Mouse (Mus musculus): ENCODE data around the gene Rab9. TPM values are rescaled to one million over a fixed set of nuclear protein-coding genes. Genes with fewer than 3 reads are reported as not detected.
"Not testable (repeated sequence)": the region's sequence is repeated elsewhere in the genome, so short reads cannot be mapped to it uniquely, and the experiment has no call there.

The Rab9 gene
- 6.7 and 7.9 TPM in 2 replicates for polyA plus RNA-seq (2012; rRNA removed)

DNA sequence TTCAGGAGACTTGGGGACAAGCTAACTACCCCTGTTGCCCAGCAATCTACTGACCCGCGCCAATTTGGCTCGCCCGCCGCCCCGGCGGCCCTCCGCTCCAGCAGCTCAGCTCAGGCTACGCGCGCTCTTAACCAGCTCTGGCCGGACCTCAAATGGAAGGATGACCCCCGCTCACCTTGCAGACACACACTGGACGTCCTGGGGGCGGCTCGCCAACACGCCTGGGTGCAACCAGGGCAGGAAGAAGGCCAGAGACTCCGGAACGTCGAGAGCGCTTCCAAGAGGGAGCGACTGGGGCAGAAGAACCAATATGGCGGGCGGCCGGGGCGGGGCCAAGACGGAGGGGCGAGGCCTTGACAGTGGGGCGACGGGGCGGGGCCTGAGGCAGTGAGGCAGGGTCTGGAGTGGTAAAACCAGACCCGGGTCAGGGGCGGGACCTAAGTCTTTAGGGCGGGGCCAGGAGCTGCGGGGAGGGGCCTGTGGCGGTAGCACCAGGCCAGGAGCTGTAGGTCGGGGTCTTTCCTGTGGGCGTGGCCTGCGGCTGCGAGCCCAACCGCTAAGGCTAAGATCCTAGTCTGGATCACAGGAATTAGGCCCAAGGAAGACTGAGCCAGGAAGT, at the start of gene Rab9:
Gene Rab9 (minus strand): TSS at position 503 of the 619 bp plus-strand sequence.
- 14% methylated on average over 41 of the region's 41 CpGs for WGBS

DNA sequence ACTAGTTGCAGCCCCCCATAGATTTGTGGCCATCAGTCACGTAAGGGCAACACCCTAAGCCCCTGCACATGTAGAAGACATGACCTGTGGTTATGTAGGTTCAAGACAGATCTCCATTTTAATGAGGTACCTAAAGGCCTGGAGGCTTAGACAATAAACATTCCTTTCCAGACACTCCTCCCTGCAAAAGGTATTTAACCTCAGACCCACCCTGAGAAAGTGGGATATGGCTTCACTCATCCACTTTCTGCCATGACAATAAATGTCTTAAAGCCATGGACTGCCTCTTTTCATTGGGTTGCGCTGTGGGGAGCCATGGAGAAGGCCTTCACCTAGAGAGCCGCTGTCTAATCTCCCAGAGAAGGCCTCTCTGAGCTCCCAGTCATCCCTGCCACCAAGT, 48.5 kb upstream of the Rab9 start:
- WGBS: 78% methylated on average over 3 of the region's 3 CpGs
- DNase-seq (ENCODE audit: low read depth, low spot score): no peak

More for the DNA sequence above, at the start of gene Rab9:
- DNase-seq (ENCODE audit: low read depth, low spot score): no peak

DNA sequence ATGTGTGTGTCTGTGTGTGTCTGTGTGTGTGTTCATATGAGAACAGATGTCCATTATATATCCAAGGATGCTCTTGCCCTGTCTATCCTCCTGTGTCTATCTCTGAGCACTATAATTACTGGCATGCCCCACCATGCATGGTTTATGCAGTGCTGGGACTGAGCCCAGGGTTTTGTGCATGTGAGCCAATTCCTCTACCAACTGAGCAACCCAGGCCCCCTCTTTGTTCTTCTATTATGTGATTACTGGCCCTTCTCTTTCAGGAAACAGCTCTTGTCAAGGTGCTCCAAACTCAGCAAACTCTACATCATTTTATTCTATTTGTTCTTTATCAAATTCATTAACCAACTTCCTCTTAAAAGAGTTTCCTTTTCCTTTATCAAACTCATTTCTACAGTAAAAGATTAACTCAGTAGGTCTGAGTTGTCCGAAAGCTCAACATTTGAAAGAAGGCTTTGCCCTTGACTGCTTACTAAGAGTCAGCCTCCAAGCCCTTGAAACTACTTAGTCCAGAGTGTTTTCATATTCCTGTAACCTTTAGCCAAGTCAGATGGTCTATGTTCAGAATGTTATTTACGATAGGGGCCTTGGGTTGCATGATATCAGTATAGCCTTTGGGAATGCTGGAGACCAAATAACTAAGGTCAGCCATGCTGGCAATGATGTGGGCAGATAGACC, 46.1 kb upstream of the Rab9 start:
- WGBS: 40% methylated on average over 2 of the region's 2 CpGs
- DNase-seq (ENCODE audit: low read depth, low spot score): no peak

DNA sequence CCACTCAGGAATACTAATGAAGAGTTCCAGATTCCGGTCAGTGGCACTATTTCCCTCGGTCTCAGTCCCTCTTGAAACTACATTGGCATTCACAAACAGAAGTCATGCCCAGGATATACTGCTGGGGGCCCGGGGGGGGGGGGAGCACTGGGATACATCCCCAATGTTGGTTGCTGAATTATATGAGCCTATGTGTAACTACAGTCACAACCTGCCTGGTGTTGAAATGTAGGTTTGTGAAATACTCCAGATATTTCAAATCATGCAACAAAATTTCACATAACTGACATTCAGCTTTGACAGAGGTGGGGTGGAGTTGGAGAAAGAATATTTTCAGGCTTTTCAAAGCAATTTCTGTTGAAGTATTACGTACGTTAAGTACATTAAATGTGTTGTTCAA, 41.1 kb upstream of the Rab9 start:
- 78% methylated on average over 5 of the region's 5 CpGs for WGBS
- no peak for DNase-seq (ENCODE audit: low read depth, low spot score)

DNA sequence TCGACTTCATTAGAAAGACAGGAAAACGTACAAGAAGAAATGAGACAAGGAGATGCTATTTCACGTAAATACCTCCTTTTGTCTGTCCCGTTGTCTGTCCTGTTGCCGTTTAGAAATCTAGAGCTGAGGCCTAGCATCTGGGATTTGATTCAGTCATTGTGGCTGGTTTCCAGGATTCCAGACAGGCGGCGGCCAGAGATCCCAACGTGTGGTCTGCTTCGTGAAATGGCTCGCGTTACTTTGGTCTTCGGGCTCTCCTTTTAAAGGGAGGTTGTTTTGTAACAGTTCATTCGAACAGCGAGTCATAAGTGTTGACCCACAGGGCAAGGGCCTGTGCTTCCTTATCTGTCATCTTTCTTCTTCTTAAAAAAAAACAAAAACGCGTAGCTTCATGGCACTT, 38.7 kb upstream of the Rab9 start, which contains the start of gene Tceanc:
Gene Tceanc (minus strand): TSS at position 223 of the 400 bp plus-strand sequence.
- WGBS: 70% methylated on average over 16 of the region's 16 CpGs
- no peak for DNase-seq (ENCODE audit: low read depth, low spot score)

DNA sequence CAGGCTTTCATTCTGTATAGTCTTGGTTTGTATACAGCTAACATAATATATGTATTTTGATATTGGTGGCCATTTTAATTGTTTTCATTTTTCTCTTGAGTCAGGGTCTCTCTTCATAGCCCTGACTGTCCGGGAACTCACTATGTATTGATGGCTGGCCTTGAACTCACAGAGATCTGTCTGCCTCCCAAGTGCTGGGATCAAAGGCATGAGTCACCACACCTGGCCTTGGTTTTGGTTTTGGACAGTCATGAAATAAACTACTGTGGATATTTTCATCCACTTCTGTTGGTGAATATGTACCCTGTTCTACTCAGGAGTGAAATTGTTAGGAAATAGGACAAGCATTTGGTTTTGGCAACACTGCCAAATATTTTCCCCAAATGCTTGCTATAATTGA, 37.0 kb upstream of the Rab9 start:
- DNase-seq (ENCODE audit: low read depth, low spot score): no peak
- WGBS: 92% methylated on average over 1 of the region's 1 CpGs

DNA sequence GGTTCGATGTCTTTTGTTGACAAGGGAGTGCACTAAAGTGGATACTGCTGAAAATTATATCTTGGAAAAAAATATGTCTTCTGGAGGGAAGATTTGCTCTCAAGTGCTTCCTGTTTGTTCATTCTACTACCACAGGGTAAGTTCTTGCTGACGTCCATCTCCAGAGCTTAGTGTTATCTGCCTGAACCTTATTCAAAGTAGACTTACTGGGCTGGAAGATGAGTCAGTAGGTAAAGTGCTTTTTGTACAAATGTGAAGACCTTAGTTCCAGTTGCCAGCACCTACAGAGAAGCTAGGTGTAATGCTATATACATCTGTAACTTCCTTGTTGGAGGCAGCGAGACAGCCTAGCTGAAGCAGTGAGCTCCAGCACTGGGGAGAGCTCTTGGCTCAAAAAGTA, 36.3 kb upstream of the Rab9 start:
- WGBS: 89% methylated on average over 3 of the region's 3 CpGs
- no peak for DNase-seq (ENCODE audit: low read depth, low spot score)

DNA sequence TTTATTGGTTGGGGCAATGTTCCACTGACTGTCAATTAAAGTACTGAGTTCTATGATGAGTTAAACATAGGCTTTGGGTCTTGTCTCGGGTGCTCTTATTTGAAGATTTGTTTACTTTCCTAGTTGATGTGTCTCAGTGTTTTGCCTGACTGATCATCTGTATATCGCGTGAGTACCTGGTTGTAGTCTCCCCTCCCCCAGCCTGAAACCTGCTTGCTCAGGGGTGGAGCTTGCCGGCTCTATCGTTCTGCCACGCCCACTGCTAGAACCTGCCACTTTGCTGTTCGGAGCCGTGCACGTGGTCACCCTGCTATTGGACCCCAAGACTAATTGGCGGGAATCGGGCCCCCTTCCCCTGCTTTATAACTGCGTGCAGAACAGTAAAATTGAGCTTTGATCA, 34.4 kb upstream of the Rab9 start:
- DNase-seq (ENCODE audit: low read depth, low spot score): not testable (repeated sequence)
- WGBS: 29% methylated on average over 12 of the region's 12 CpGs

DNA sequence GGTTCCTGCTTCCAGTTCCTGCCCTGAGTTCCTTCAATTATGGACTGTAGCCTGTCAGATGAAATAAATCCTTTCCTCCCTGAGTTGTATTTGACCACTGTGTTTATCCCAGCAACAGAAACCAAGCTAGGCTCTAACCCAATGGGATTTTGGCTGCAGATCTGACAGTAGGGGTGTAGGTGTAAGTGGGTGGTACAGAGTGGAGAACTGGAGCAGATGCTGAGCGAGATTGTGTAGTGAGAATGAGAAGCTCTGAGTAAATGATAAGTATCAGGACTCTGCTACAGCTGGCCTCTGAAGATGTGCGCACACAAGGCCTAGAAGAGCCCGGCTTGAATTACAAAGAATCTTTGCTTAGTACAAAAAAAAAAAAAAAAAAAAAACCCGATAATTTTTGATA, 32.4 kb upstream of the Rab9 start:
- DNase-seq (ENCODE audit: low read depth, low spot score): no peak
- 87% methylated on average over 4 of the region's 4 CpGs for WGBS

DNA sequence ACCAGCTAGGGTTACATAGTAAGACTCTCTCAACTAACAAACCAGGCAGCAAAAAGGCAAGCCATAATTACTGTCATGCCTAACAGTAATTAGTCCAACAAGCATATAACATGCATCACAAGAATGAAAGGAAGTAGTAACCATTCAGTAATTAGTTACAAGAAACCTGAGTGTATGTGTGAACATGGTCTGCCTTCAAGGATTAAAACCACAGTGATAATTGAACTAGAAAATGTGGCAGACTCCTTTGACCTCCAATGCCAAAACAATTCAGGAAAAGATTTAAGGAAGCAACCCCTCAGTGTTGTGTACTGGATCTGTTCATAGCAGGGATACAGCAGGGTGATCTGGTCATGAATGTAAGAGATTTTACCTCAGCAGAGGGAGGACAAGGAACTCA, 31.4 kb upstream of the Rab9 start:
- DNase-seq (ENCODE audit: low read depth, low spot score): no peak

DNA sequence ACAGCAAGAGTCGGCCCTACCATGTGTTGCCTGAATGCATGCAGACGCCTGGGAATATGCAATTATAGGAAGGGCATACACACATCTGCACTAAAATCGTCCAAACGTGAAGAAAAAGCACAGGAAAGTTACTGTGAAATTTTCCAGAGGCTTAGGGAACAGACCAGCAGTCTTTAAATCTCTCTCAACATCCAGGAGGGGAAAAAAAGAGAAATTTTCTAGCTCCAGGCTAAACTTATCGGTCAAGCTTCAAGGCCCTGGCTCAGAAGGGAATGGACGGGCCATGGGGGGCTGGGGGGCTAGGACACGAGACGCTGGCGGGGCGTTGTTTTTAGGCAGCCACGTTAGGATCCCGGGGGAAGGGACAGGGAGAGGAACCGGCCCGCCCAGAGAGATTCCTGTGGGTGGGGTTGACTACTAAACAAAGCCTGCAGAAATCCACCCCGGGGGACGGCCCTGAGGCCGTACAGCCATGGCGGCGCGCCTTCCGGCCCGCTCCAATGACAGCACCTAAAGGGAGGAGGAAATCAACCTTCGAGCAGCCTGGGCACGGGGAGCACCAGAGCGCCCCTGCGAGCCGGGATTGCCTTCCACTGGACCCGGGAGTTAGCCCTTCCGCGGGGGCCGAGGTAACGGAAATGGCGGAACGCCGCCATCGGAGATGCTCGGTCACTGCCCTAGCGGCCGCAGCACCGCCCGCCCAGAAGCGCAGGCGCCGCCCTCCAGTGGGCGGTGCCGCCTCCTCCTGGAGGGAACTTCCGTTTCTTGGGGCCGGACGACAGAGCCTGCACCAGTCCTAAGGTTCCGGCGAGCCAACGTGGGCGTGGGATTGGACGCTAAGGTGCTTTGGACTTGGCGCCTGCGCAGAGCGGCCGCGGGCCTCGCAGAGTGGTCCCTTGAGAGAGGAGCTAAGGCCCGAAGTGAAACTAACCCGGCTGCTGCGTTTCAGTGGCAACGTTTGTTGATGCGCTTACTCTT, 30.4 kb upstream of the Rab9 start:
- DNase-seq (ENCODE audit: low read depth, low spot score): peak; percentile 61
- 17% methylated on average over 63 of the region's 65 CpGs for WGBS

DNA sequence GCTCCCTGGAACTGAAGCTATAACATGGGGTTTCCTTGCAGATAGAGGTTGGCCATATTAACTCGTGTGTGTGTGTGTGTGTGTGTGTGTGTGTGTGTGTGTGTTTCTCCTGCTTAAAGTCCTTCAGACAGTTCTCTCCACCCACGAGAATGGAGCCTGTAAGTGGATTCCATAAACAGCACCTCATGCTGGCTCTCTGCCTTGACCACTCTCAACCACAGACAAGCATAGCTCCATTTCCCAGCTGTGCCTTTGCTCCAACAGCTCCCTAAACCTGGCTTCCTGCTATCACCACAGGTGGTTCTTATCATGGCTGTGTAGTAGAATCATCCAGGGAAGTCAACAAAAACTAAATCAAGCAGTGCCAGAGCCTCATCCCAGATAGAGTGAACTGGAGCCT, 24.8 kb upstream of the Rab9 start:
- DNase-seq (ENCODE audit: low read depth, low spot score): no peak
- WGBS: 53% methylated on average over 2 of the region's 2 CpGs

DNA sequence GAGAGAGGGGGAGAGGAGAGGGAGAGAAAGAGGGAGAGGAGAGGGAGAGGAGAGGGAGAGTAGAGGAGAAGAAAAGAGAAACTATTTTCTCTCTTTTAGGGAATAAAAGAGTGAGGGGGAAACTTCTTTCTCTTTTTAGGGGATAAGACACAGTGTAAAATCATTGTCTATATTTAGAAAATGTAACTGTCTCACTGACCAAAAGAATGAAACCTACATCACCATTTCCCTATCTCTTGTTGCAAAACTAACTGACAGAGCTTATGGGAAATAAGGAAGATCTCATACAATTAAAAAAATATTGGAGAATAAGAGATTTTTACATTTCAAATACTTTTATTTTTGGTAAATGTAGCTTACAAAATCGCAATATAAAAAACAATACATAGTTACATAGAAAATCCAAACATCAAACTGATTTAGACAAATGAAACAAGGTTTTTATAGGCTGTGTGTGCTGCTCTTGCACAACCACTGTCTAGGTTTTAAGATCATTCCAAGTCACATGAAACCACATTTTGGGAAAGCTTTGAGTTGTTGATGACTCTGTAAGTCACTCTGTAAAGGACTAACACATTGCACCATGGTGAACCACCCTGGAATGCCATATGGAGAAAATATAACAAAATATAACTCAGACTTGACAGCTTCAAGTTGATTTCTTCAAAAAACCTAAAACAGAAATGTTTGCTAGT, 20.0 kb upstream of the Rab9 start:
- WGBS: 63% methylated on average over 1 of the region's 1 CpGs

DNA sequence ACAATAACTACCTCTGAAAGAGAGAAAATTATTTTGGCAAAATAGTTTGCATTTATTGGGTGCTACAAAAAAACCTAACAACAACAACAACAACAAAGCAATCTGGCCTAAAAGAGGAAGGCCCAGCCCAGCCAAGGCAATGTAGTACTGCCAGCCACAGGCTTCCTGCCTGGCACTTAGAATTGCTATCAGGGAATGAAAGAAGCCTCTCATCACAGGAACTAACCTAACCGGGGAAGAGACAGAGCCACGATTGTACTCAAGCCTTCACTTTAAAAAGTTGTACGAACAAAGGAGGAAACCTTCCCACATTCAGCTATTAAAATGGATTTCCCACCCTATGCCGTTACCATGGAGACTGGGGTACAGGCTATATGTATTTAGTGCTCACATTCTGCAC, 18.1 kb upstream of the Rab9 start:
- DNase-seq (ENCODE audit: low read depth, low spot score): no peak
- WGBS: 71% methylated on average over 4 of the region's 4 CpGs

More for the DNA sequence above, 20.0 kb upstream of the Rab9 start:
- no peak for DNase-seq (ENCODE audit: low read depth, low spot score)

DNA sequence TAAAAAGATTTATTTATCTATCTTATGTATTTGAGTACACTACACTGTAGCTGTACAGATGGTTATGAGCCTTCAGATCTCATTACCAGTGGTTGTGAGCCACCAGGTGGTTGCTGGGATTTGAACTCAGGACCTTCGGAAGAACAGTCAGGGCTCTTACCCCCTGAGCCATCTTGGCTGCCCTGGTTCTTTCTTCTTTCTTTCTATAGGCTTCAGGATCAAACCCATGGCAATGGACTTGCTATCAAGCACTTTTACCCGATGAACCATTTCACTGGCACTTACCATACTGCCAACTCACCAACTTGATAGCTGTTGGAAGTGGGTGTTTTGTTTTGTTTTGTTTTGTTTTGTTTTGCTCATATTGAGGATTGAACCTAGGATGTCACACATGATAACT, 15.4 kb upstream of the Rab9 start:
- DNase-seq (ENCODE audit: low read depth, low spot score): no peak
- whole genome bisulfite sequencing: 95% methylated on average over 2 of the region's 2 CpGs

DNA sequence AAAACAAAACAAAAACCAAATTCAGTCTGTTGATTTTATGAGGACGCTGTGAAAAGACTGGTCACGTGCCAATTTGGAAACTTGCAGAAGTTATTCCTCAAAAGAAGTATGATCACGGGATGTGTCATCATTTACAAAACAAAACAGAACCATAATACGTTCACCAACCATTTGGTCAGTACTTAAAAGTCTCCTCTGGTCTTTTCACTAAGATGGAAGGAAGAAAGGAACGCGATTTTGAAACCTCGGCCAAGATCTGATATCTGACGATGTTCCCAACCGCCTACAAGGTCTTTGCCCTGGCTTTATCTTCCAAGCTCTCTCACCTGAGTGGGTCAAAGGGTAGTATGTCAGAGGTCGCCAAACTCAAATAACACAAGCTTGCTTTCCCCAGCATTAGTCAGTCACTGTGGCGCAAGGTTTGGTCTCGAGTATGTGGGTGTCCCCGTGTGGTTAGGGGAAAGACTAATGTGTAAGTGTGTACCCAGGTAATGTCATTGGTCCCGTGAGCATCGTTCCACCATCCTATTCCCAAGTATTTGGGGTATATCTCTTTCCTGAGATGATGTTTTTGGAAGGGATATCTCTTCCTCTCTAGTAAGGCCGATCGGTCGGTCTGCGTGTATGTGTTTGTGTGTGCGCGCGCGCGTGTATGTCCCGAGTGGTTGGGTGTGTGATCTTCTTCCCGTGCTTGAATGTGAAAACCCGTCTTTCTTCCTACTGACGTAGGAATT, 869 bp downstream of the Rab9 start:
- DNase-seq (ENCODE audit: low read depth, low spot score): no peak

DNA sequence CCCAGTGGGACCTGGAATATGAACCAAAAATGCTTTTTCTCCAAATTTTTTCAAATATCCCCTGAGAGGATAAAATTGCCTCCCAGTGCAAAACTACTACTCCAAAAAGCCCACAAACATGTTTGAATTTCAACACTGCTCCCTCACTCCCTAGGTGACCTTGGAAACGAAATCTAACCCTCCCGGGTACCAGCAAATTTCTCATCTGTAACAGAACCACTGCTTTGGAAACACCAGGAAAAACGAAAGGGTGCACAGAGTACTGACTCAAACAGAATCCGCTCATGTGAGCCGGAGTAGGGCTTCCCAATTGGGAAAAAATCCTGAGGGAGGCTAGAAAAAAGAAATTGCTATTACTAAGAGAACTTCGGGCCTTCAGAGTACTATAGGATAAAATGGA, 2.3 kb downstream of the Rab9 start:
- no peak for DNase-seq (ENCODE audit: low read depth, low spot score)
- 47% methylated on average over 6 of the region's 6 CpGs for WGBS

More for the DNA sequence above, 869 bp downstream of the Rab9 start:
- WGBS: 23% methylated on average over 28 of the region's 28 CpGs

DNA sequence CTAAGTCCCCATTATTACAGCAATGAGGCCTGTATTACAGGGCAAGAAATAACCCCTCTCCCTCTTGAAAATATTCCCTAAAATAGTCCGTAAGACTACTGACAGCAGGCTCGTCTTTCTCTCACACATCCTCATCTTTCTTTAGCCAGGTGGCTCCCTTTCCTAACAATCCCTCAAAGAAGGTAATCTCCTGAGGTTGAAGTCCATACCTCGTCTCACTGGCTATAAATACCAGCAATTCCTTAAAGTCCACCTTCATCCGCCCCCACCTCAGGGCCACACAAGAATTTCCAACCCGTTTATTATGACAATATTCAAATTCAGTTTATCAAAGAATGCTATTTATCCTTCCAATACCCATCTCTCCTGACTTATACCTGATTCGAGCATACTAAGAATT, 7.1 kb downstream of the Rab9 start:
- 46% methylated on average over 6 of the region's 6 CpGs for WGBS
- DNase-seq (ENCODE audit: low read depth, low spot score): no peak

DNA sequence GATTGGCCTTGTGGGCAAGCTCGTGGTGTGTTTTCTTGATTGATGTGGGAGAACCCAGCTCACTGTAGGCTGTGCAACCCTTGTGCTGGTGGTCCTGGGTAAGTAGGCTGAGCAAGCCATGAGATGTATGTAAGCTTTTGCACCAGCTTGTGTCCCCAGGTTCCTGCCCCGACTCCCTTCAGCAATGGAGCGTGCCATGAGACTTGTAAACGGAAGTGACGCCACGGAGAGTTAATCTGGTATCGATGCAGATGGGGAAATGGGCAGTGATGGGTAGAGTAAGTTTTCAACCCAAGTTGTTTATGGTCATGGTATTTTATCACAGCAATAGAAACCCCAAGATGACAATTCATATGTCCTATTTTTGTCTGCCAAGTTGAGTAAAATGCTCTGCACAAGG, 11.3 kb downstream of the Rab9 start:
- no peak for DNase-seq (ENCODE audit: low read depth, low spot score)
- WGBS: 96% methylated on average over 7 of the region's 7 CpGs
